Mouse (Mus musculus): ENCODE results near the gene Lmbr1l. TPM values are rescaled to one million over a fixed set of nuclear protein-coding genes. Genes with fewer than 3 reads are reported as not detected.
"Not testable (repeated sequence)": the region's sequence is repeated elsewhere in the genome, so short reads cannot be mapped to it uniquely, and the experiment has no call there.

The Lmbr1l gene
- polyA plus RNA-seq, 1 experiment from 2014 or later: 11.6 TPM

DNA sequence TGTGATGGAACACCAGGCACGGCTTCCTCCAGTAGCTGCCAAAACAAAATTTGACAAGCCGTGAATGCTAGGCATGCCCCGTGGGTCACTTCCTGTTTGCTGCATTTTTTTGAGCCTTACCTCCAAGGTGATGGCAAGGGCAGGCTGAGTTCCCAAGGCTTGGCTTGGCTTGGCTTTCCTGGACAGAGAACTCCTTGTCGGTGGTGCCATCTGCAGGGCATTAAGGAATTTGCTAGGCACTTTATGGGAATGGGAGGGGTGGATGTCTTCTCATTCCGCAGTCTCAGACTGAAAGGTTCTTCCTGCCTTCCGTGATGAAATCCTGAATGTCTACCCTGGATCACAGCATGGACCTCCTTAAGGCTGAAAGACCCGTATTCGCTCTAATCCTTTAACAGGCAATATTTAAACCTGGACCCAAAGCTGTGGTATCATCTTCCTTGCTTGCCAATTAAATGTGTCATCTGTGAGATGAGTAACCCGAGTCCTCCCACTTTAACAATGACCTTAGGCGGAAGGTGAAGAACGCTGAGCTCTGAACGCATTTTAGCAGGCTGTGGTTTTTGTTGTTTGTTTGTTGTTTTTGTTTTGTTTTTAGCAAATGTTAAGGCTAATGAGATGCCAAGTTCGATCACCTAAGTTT, 10.7 kb upstream of the Lmbr1l start:
- Histone ChIP-seq H3K27ac (no peak overlapping the region), H3K4me3 (replicated peaks; ENCODE audit: low read depth, low read length) (no peak overlapping the region), H3K27me3 (ENCODE audit: insufficient read depth, low read length) (no peaks in the 10 kb centered on the region), H3K9me3 (replicated peaks; ENCODE audit: low read length) (no peaks in the 10 kb centered on the region), H3K9ac (ENCODE audit: low read depth, low read length) (no peak overlapping the region), H3K36me3 (ENCODE audit: insufficient read depth, low read length) (peaks cover 13% of the 10 kb centered on the region), H3K4me2 (ENCODE audit: low read length) (no peak overlapping the region), H3K4me1 (replicated peaks; ENCODE audit: insufficient read depth, low read length) (peaks cover 5% of the 10 kb centered on the region; the same call in 1 of the 2 replicates)
- 10% methylated on average over 13 of the region's 13 CpGs for WGBS
- peak; percentile 94 for DNase-seq (ENCODE audit: low spot score)
- peak; percentile 94 for TF ChIP-seq CTCF (IDR thresholded peaks at IDR 0.05; ENCODE audit: low read depth)
- peak; percentile 65; the same call in 1 of the 2 replicates for ATAC-seq (replicated peaks; ENCODE audit: low FRiP score, low read depth)

- no peak overlapping the region for H3K27ac ChIP-seq
- no peak overlapping the region for H3K9ac ChIP-seq (ENCODE audit: low read depth, low read length)
- H3K9me3 ChIP-seq (replicated peaks; ENCODE audit: low read length): no peaks in the 10 kb centered on the region
- no peaks in the 10 kb centered on the region for H3K27me3 ChIP-seq (ENCODE audit: insufficient read depth, low read length)
- H3K4me3 ChIP-seq (replicated peaks; ENCODE audit: low read depth, low read length): no peak overlapping the region
- TF ChIP-seq CTCF (IDR thresholded peaks at IDR 0.05; ENCODE audit: low read depth): no peak
- ATAC-seq (replicated peaks; ENCODE audit: low FRiP score, low read depth): no peak
- DNase-seq (ENCODE audit: low spot score): no peak
- peaks cover 5% of the 10 kb centered on the region; the same call in 1 of the 2 replicates for H3K4me1 ChIP-seq (replicated peaks; ENCODE audit: insufficient read depth, low read length)
- peaks cover 13% of the 10 kb centered on the region for H3K36me3 ChIP-seq (ENCODE audit: insufficient read depth, low read length)
- 80% methylated on average over 5 of the region's 5 CpGs for WGBS
- H3K4me2 ChIP-seq (ENCODE audit: low read length): no peak overlapping the region
Observed at GRCm38 (mm10) chr15:98927566-98927965, 9.5 kb upstream of the Lmbr1l start.

DNA sequence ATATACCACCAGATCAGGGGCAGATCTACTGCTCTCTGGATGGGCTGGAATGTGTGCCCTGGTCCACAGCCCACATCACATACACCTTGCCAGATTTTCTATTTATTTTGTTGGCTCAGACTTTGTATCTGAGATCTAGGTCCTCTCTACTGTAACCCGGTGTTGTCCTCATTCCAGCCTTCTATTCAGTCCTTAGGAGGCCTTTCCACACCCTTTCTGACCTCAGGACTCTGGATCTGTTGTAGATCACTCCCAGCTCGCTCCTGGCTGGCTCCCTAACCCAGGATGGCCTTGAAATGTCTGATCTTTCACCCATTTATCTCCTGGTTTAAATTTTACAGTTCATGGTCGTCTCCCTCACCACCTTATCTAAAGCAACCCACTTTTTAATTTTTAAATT, 6.7 kb upstream of the Lmbr1l start:
- Histone ChIP-seq H3K36me3 (ENCODE audit: insufficient read depth, low read length) (no peaks in the 10 kb centered on the region), H3K27ac (no peak overlapping the region), H3K27me3 (ENCODE audit: insufficient read depth, low read length) (no peaks in the 10 kb centered on the region), H3K4me3 (replicated peaks; ENCODE audit: low read depth, low read length) (no peak overlapping the region), H3K4me2 (ENCODE audit: low read length) (no peak overlapping the region), H3K9ac (ENCODE audit: low read depth, low read length) (no peak overlapping the region), H3K4me1 (replicated peaks; ENCODE audit: insufficient read depth, low read length) (peaks cover 5% of the 10 kb centered on the region; the same call in 1 of the 2 replicates), H3K9me3 (replicated peaks; ENCODE audit: low read length) (no peaks in the 10 kb centered on the region)
- WGBS: 80% methylated on average over 3 of the region's 3 CpGs
- ATAC-seq (replicated peaks; ENCODE audit: low FRiP score, low read depth): no peak
- TF ChIP-seq CTCF (IDR thresholded peaks at IDR 0.05; ENCODE audit: low read depth): no peak
- DNase-seq (ENCODE audit: low spot score): no peak

- H3K9ac ChIP-seq (ENCODE audit: low read depth, low read length): no peak overlapping the region
Observed at GRCm38 (mm10) chr15:98923031-98923537, 5.1 kb upstream of the Lmbr1l start.

DNA sequence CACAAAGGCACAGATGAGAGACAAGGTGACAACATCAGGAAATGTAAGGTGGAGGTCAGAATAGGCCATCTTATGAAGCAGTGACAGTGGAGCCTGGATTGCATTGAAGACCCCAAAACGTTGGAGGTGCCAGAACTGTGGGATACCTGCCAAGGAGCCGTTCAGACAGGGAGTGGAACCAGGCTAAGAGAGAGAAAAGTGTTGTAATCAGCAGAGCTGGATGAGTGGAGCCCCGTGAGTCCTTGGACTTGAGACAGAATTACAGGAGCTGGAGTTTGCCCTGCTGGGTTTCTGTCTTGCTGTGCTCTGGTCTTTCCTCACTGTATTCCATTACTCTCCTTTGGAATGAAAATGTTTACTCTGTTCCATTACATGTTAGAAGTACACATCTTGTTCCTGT, 4.5 kb upstream of the Lmbr1l start:
- no peaks in the 10 kb centered on the region for H3K4me1 ChIP-seq (replicated peaks; ENCODE audit: insufficient read depth, low read length)
- WGBS: 44% methylated on average over 3 of the region's 3 CpGs
- ATAC-seq (replicated peaks; ENCODE audit: low FRiP score, low read depth) (no peak), DNase-seq (ENCODE audit: low spot score) (no peak)
- H3K4me3 ChIP-seq (replicated peaks; ENCODE audit: low read depth, low read length): no peak overlapping the region
- H3K36me3 ChIP-seq (ENCODE audit: insufficient read depth, low read length): no peaks in the 10 kb centered on the region
- H3K27ac ChIP-seq: no peak overlapping the region
- TF ChIP-seq CTCF (IDR thresholded peaks at IDR 0.05; ENCODE audit: low read depth): no peak
- H3K9me3 ChIP-seq (replicated peaks; ENCODE audit: low read length): no peaks in the 10 kb centered on the region
- H3K4me2 ChIP-seq (ENCODE audit: low read length): no peak overlapping the region
- no peak overlapping the region for H3K9ac ChIP-seq (ENCODE audit: low read depth, low read length)
- no peaks in the 10 kb centered on the region for H3K27me3 ChIP-seq (ENCODE audit: insufficient read depth, low read length)

More at GRCm38 (mm10) chr15:98923031-98923537, 5.1 kb upstream of the Lmbr1l start:
- WGBS: 86% methylated on average over 2 of the region's 2 CpGs
- Histone ChIP-seq H3K4me3 (replicated peaks; ENCODE audit: low read depth, low read length) (no peak overlapping the region), H3K36me3 (ENCODE audit: insufficient read depth, low read length) (no peaks in the 10 kb centered on the region), H3K4me2 (ENCODE audit: low read length) (no peak overlapping the region), H3K27ac (no peak overlapping the region), H3K27me3 (ENCODE audit: insufficient read depth, low read length) (no peaks in the 10 kb centered on the region), H3K9me3 (replicated peaks; ENCODE audit: low read length) (no peaks in the 10 kb centered on the region), H3K4me1 (replicated peaks; ENCODE audit: insufficient read depth, low read length) (no peaks in the 10 kb centered on the region)
- DNase-seq (ENCODE audit: low spot score) (no peak), ATAC-seq (replicated peaks; ENCODE audit: low FRiP score, low read depth) (no peak)
- TF ChIP-seq CTCF (IDR thresholded peaks at IDR 0.05; ENCODE audit: low read depth): no peak

- DNase-seq (ENCODE audit: low spot score): no peak
- no peak overlapping the region for H3K4me2 ChIP-seq (ENCODE audit: low read length)
- whole genome bisulfite sequencing: 89% methylated on average over 5 of the region's 5 CpGs
- H3K4me3 ChIP-seq (replicated peaks; ENCODE audit: low read depth, low read length): no peak overlapping the region
- no peak for TF ChIP-seq CTCF (IDR thresholded peaks at IDR 0.05; ENCODE audit: low read depth)
- no peaks in the 10 kb centered on the region for H3K36me3 ChIP-seq (ENCODE audit: insufficient read depth, low read length)
- no peaks in the 10 kb centered on the region for H3K9me3 ChIP-seq (replicated peaks; ENCODE audit: low read length)
- H3K27me3 ChIP-seq (ENCODE audit: insufficient read depth, low read length): no peaks in the 10 kb centered on the region
- ATAC-seq (replicated peaks; ENCODE audit: low FRiP score, low read depth): no peak
- no peak overlapping the region for H3K27ac ChIP-seq
- H3K9ac ChIP-seq (ENCODE audit: low read depth, low read length): no peak overlapping the region
- peaks cover under 1% of the 10 kb centered on the region; the same call in 1 of the 2 replicates for H3K4me1 ChIP-seq (replicated peaks; ENCODE audit: insufficient read depth, low read length)
Observed at GRCm38 (mm10) chr15:98921510-98921909, 3.5 kb upstream of the Lmbr1l start.

- not testable (repeated sequence) for DNase-seq (ENCODE audit: low spot score); H3K9me3 ChIP-seq (replicated peaks; ENCODE audit: low read length); H3K4me1 ChIP-seq (replicated peaks; ENCODE audit: insufficient read depth, low read length); ATAC-seq (replicated peaks; ENCODE audit: low FRiP score, low read depth); H3K27me3 ChIP-seq (ENCODE audit: insufficient read depth, low read length); H3K36me3 ChIP-seq (ENCODE audit: insufficient read depth, low read length)
- H3K4me3 ChIP-seq (replicated peaks; ENCODE audit: low read depth, low read length): peak overlapping the region; percentile 88
- WGBS: 22% methylated on average over 8 of the region's 8 CpGs
- H3K4me2 ChIP-seq (ENCODE audit: low read length): peak overlapping the region; percentile 73
- peak overlapping the region; percentile 33; the same call in 1 of the 2 replicates for H3K9ac ChIP-seq (ENCODE audit: low read depth, low read length)
- peak overlapping the region; percentile 65 for H3K27ac ChIP-seq
Observed at GRCm38 (mm10) chr15:98918499-98918895, 466 bp upstream of the Lmbr1l start.
